20 mouse cellular contexts compared by ENCODE assay signal in the genomic region with DNA sequence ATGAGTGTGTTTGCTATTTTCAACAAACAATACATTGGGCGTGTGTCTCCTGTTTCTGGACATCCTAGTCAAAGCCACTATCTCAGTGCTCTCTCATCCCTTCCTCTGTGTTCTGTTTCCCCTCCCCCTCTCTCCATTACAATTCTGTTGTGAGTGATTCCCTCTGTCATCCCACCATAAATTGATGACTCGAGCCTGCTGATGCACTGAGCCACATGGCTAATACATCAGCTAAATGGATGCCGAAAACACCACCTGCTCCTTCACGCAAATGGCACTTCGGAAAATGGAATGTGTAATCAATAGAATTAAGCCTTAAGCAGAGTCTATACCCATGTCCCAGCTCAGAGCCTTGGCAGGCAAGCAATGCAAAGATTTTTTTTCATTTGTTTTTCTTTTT.
A peak's percentile ranks its signal among the peaks of the same experiment; 100 is the strongest.
DNase-seq lines count a peak whose midpoint lies in the region; ATAC-seq lines count a peak whose summit lies in the region.
"Had no signal": no experiment of that assay in that cellular context is flagged by ENCODE, and none has a peak within 500 bp of the region (broad histone marks: within the 10 kb centered on the region; RNA-seq: fewer than 3 reads in every experiment).

No protein-coding gene starts in this region.

- H3K36me3 ChIP-seq in forebrain, embryonic 13.5 days (ENCODE audit: poor library complexity, severe bottlenecking), result no peaks in the 10 kb centered on the region
- H3K36me3 ChIP-seq in forebrain, embryonic 11.5 days (ENCODE audit: control insufficient read depth, insufficient read depth, low read length), result no peaks in the 10 kb centered on the region
- no peaks in the 10 kb centered on the region for H3K36me3 ChIP-seq in neural tube, embryonic 15.5 days
- H3K36me3 ChIP-seq: heart, embryonic 15.5 days had no signal

- H3K27me3 ChIP-seq in forebrain, embryonic 13.5 days, result no peaks in the 10 kb centered on the region
- H3K27me3 ChIP-seq in forebrain, embryonic 11.5 days (ENCODE audit: control insufficient read depth, insufficient read depth, low read length), result no peaks in the 10 kb centered on the region
- no peaks in the 10 kb centered on the region for H3K27me3 ChIP-seq in neural tube, embryonic 15.5 days (replicated peaks)
- H3K27me3 ChIP-seq: heart, embryonic 15.5 days had no signal

- H3K4me3 ChIP-seq in forebrain, embryonic 13.5 days, result no peak overlapping the region
- no peak overlapping the region for H3K4me3 ChIP-seq in forebrain, embryonic 11.5 days (ENCODE audit: low read depth, low read length)
- no peak overlapping the region for H3K4me3 ChIP-seq in neural tube, embryonic 15.5 days (replicated peaks)
- H3K4me3 ChIP-seq: heart, adult 2 months; heart, embryonic 15.5 days had no signal

- no peak overlapping the region for H3K27ac ChIP-seq in forebrain, embryonic 13.5 days
- no peak overlapping the region for H3K27ac ChIP-seq in forebrain, embryonic 11.5 days (ENCODE audit: low read depth, low read length)
- H3K27ac ChIP-seq in neural tube, embryonic 15.5 days (replicated peaks), result no peak overlapping the region
- H3K27ac ChIP-seq: heart, adult 2 months; heart, embryonic 15.5 days; stomach, postnatal 0 days had no signal

- no peak overlapping the region for H3K9ac ChIP-seq in forebrain, embryonic 13.5 days
- H3K9ac ChIP-seq in forebrain, embryonic 11.5 days (ENCODE audit: low read length), result no peak overlapping the region
- no peak overlapping the region for H3K9ac ChIP-seq in neural tube, embryonic 15.5 days (replicated peaks)
- H3K9ac ChIP-seq: heart, embryonic 15.5 days had no signal

- H3K4me1 ChIP-seq in forebrain, embryonic 13.5 days, result 0 out of 2 replicates have a peak, but pooled peaks cover 3% of the 10 kb centered on the region
- no peaks in the 10 kb centered on the region for H3K4me1 ChIP-seq in forebrain, embryonic 11.5 days (replicated peaks; ENCODE audit: control insufficient read depth, insufficient read depth, low read length)
- H3K4me1 ChIP-seq in neural tube, embryonic 15.5 days, result no peaks in the 10 kb centered on the region

- 0 out of 2 replicates have a peak, but pooled peaks have one; percentile 66 for ATAC-seq in forebrain, embryonic 13.5 days
- ATAC-seq in forebrain, embryonic 11.5 days (replicated peaks; ENCODE audit: low FRiP score), result no peak
- peak; percentile 47; the same call in 1 of the 2 replicates for ATAC-seq in neural tube, embryonic 15.5 days (ENCODE audit: low FRiP score)
- no peak for ATAC-seq in erythroblast, adult 5-6 weeks (replicated peaks; ENCODE audit: low FRiP score, poor library complexity, severe bottlenecking)

- no peaks in the 10 kb centered on the region for H3K9me3 ChIP-seq in forebrain, embryonic 13.5 days (replicated peaks)
- no peaks in the 10 kb centered on the region for H3K9me3 ChIP-seq in forebrain, embryonic 11.5 days (ENCODE audit: control insufficient read depth, low read length)
- H3K9me3 ChIP-seq in neural tube, embryonic 15.5 days (replicated peaks), result no peaks in the 10 kb centered on the region
- H3K9me3 ChIP-seq: heart, embryonic 15.5 days had no signal

- no peak overlapping the region for H3K4me2 ChIP-seq in forebrain, embryonic 13.5 days
- H3K4me2 ChIP-seq in forebrain, embryonic 11.5 days (ENCODE audit: low read depth, low read length, severe bottlenecking), result no peak overlapping the region
- no peak overlapping the region for H3K4me2 ChIP-seq in neural tube, embryonic 15.5 days
- H3K4me2 ChIP-seq: heart, embryonic 15.5 days had no signal

- no peak for DNase-seq in forebrain, embryonic 11.5 days (ENCODE audit: low spot score)
- DNase-seq in retina, embryonic 14.5 days (ENCODE audit: low spot score), result peak; percentile 41
- DNase-seq in retina, postnatal 1 day, result no peak
- DNase-seq in mesoderm, embryonic 11.5 days (ENCODE audit: low read depth, low spot score), result peak; percentile 54
- DNase-seq in adipocyte (ENCODE audit: low spot score), result no peak
- DNase-seq: adrenal gland, postnatal 14 days; cerebellum, adult 18-20 months; gastrocnemius, postnatal 14 days; heart, adult 2 months; kidney, adult 8-10 months; kidney, postnatal 25 days; left cerebral cortex, postnatal 4 days; lung, adult 18-20 months; lung, postnatal 36 days; right cerebral cortex, postnatal 25 days had no signal

- WGBS in forebrain, embryonic 13.5 days, result 73% methylated on average over 5 of the region's 5 CpGs
- WGBS in forebrain, embryonic 11.5 days, result 89% methylated on average over 5 of the region's 5 CpGs
- WGBS in neural tube, embryonic 15.5 days, result 38% methylated on average over 5 of the region's 5 CpGs

Comparison
In these comparisons a context has a peak if more than half of its experiments do, and no peak if none do; other contexts are left out.
1. ATAC-seq: peak in forebrain, embryonic 13.5 days (single experiment) and neural tube, embryonic 15.5 days (single experiment); none in forebrain, embryonic 11.5 days (single experiment) and erythroblast, adult 5-6 weeks (single experiment).
2. DNase-seq: peak in retina, embryonic 14.5 days (single experiment) and mesoderm, embryonic 11.5 days (single experiment); none in forebrain, embryonic 11.5 days (single experiment), retina, postnatal 1 day (single experiment) and adipocyte (single experiment).